ENCODE assay signal across 8 mouse cellular contexts in genomic region chr7:126922624-126923060, GRCm38 (mm10). TPM values are rescaled to one million over a fixed set of nuclear protein-coding genes. Genes with fewer than 3 reads are reported as not detected.
DNase-seq lines count a peak whose midpoint lies in the region; ATAC-seq and TF ChIP-seq lines count a peak whose summit lies in the region.

TSS of gene Tmem219 (minus strand) at chr7:126922917.

- no peak within 1 kb of the TSS for H3K27ac ChIP-seq in CH12.LX (ENCODE audit: insufficient read depth, low read depth)
- peak within 1 kb of the TSS; percentile 41 for H3K27ac ChIP-seq in forebrain, embryonic 15.5 days (replicated peaks)
- H3K27ac ChIP-seq in stomach, embryonic 15.5 days: peak within 1 kb of the TSS; percentile 58

- TF ChIP-seq POLR2A in CH12.LX (IDR thresholded peaks at IDR 0.05; ENCODE audit: low read depth, low read length): no peak

- peaks cover 2 to 4% of the 10 kb centered on the region in 2 experiments; a peak in 2 of 4 replicates for H3K4me1 ChIP-seq in CH12.LX (ENCODE audit: control insufficient read depth in 1 of 2, insufficient read depth in 2 of 2)
- H3K4me1 ChIP-seq in forebrain, embryonic 15.5 days: peaks cover 6% of the 10 kb centered on the region
- peaks cover 9% of the 10 kb centered on the region for H3K4me1 ChIP-seq in stomach, embryonic 15.5 days

- H3K4me2 ChIP-seq in CH12.LX (ENCODE audit: insufficient read depth, low read depth, poor library complexity, severe bottlenecking): no peak within 1 kb of the TSS
- H3K4me2 ChIP-seq in forebrain, embryonic 15.5 days (replicated peaks): 0 out of 2 replicates have a peak within 1 kb of the TSS, but pooled peaks have one; percentile 2
- H3K4me2 ChIP-seq in stomach, embryonic 15.5 days: peak within 1 kb of the TSS; percentile 15; the same call in 1 of the 2 replicates

- TF ChIP-seq CTCF in CH12.LX (conservative IDR thresholded peaks at IDR 0.05 in 1 of 2, IDR thresholded peaks at IDR 0.05 in 1 of 2; ENCODE audit: low read depth in 2 of 2, low read length in 2 of 2): no peak

- no peaks in the 10 kb centered on the region for H3K36me3 ChIP-seq in CH12.LX (replicated peaks in 1 of 2; ENCODE audit: control insufficient read depth in 1 of 2, insufficient read depth in 1 of 2, low read length in 1 of 2)
- no peaks in the 10 kb centered on the region for H3K36me3 ChIP-seq in forebrain, embryonic 15.5 days
- no peaks in the 10 kb centered on the region for H3K36me3 ChIP-seq in stomach, embryonic 15.5 days

- DNase-seq in CH12.LX (ENCODE audit: extremely low read depth): no peak
- peak in 1 of 2 experiments; percentile 45 for DNase-seq in adrenal gland, adult 18-20 months (ENCODE audit: low spot score in 2 of 2)
- DNase-seq in layer of hippocampus, postnatal 25 days (ENCODE audit: extremely low spot score in 1 of 2, low spot score in 1 of 2): no peak
- peak; percentile 69 to 83 for DNase-seq in lung, postnatal 4 days
- no peak for DNase-seq in B cell, adult 2 months

- dilution Hi-C loops in CH12.LX (cut with MboI; ENCODE audit: extremely low pct_ligation_motif_present, extremely low pct_unique_long_range_greater_than_20kb, low sequenced_read_pairs): no loop called here

- no peak for TF ChIP-seq EP300 in CH12.LX (IDR thresholded peaks at IDR 0.05; ENCODE audit: low read length)

- H3K79me2 ChIP-seq in CH12.LX (replicated peaks; ENCODE audit: control insufficient read depth, extremely low read depth, insufficient read depth, poor library complexity, severe bottlenecking): no peaks in the 10 kb centered on the region

- H3K27me3 ChIP-seq in CH12.LX (replicated peaks): no peaks in the 10 kb centered on the region
- H3K27me3 ChIP-seq in forebrain, embryonic 15.5 days: no peaks in the 10 kb centered on the region
- no peaks in the 10 kb centered on the region for H3K27me3 ChIP-seq in stomach, embryonic 15.5 days (replicated peaks)

- H3K4me3 ChIP-seq in CH12.LX (replicated peaks in 1 of 3; ENCODE audit: low read depth in 2 of 3, low read length in 2 of 3, poor library complexity in 1 of 3): no peak within 1 kb of the TSS
- 0 out of 2 replicates have a peak within 1 kb of the TSS, but pooled peaks have one; percentile 1 for H3K4me3 ChIP-seq in forebrain, embryonic 15.5 days
- H3K4me3 ChIP-seq in stomach, embryonic 15.5 days (replicated peaks): no peak within 1 kb of the TSS

- in situ Hi-C loops in CH12.LX (cut with MboI; ENCODE audit: low pct_ligation_motif_present, low pct_unique_long_range_greater_than_20kb, low sequenced_read_pairs): no loop called here

- ATAC-seq in forebrain, embryonic 15.5 days (replicated peaks): 0 out of 2 replicates have a peak, but pooled peaks have one; percentile 41
- ATAC-seq in hematopoietic stem cell, adult 5-6 weeks (replicated peaks in 1 of 2; ENCODE audit: insufficient read depth in 1 of 2, low FRiP score in 2 of 2, low TSS enrichment in 1 of 2, low read depth in 1 of 2, poor library complexity in 2 of 2, severe bottlenecking in 2 of 2): no peak
- peak; percentile 80 for ATAC-seq in stomach, embryonic 15.5 days (ENCODE audit: insufficient read depth, low FRiP score, low read depth)

- H3K9me3 ChIP-seq in CH12.LX (replicated peaks; ENCODE audit: low read length): no peaks in the 10 kb centered on the region
- no peaks in the 10 kb centered on the region for H3K9me3 ChIP-seq in forebrain, embryonic 15.5 days
- H3K9me3 ChIP-seq in stomach, embryonic 15.5 days: no peaks in the 10 kb centered on the region

- no peak within 1 kb of the TSS for H3K9ac ChIP-seq in CH12.LX (ENCODE audit: insufficient read depth, low read depth)
- H3K9ac ChIP-seq in forebrain, embryonic 15.5 days (replicated peaks): no peak within 1 kb of the TSS
- no peak within 1 kb of the TSS for H3K9ac ChIP-seq in stomach, embryonic 15.5 days

- TF ChIP-seq RAD21 in CH12.LX (IDR thresholded peaks at IDR 0.05; ENCODE audit: low read depth, low read length): no peak

- 11% methylated on average over 5 of the region's 5 CpGs for WGBS in forebrain, embryonic 15.5 days
- 27% methylated on average over 5 of the region's 5 CpGs for WGBS in stomach, embryonic 15.5 days

TF ChIP-seq in CH12.LX, 34 proteins besides CTCF, POLR2A, EP300 and RAD21:
- no peak for TF ChIP-seq ELF1 (IDR thresholded peaks at IDR 0.05; ENCODE audit: low read depth, low read length)
- no peak for TF ChIP-seq NRF1 (IDR thresholded peaks at IDR 0.05; ENCODE audit: low read depth, low read length)
- TF ChIP-seq MAFK (IDR thresholded peaks at IDR 0.05; ENCODE audit: insufficient replicate concordance, low read length): no peak
- TF ChIP-seq TCF12 (IDR thresholded peaks at IDR 0.05; ENCODE audit: low read depth, low read length): no peak
- TF ChIP-seq SIN3A (IDR thresholded peaks at IDR 0.05; ENCODE audit: low read length): no peak
- TF ChIP-seq ZKSCAN1 (IDR thresholded peaks at IDR 0.05; ENCODE audit: borderline replicate concordance, low read depth, low read length): no peak
- no peak for TF ChIP-seq RCOR1 (conservative IDR thresholded peaks at IDR 0.05; ENCODE audit: low read depth, low read length)
- TF ChIP-seq CHD2 (IDR thresholded peaks at IDR 0.05; ENCODE audit: low read length): no peak
- TF ChIP-seq JUND (conservative IDR thresholded peaks at IDR 0.05; ENCODE audit: low read depth, low read length): no peak
- no peak for TF ChIP-seq MXI1 (IDR thresholded peaks at IDR 0.05; ENCODE audit: low read depth, low read length)
- TF ChIP-seq SMC3 (IDR thresholded peaks at IDR 0.05; ENCODE audit: low read depth, low read length): no peak
- TF ChIP-seq KAT2A (IDR thresholded peaks at IDR 0.05; ENCODE audit: insufficient replicate concordance, low read length): no peak
- TF ChIP-seq ZMIZ1 (IDR thresholded peaks at IDR 0.05; ENCODE audit: low read depth, low read length): no peak
- TF ChIP-seq NELFE (IDR thresholded peaks at IDR 0.05; ENCODE audit: low read depth, low read length): no peak

RNA-seq across cellular contexts. Expression of gene Tmem219, which starts in this region (rescaled TPM):
- total RNA-seq in CH12.LX (2012; rRNA removed): 39.7 and 43.2 TPM in 2 replicates
- 31.3 and 33.4 TPM in 2 replicates for total RNA-seq in CH12.LX (2014; rRNA removed)
- 37.4 and 39.3 TPM in 2 replicates for polyA plus RNA-seq in CH12.LX (2012; ENCODE audit: insufficient read length, low read depth)
- total RNA-seq in adrenal gland, adult 18-20 months (2021): 10 to 100 TPM; 30.7 to 32.8 TPM
- polyA plus RNA-seq in forebrain, embryonic 15.5 days (2015; fragmentation: Nextera tagmentation; extraction: Ambion mirVana): 36.2 and 38.6 TPM in 2 replicates
- 14.5 and 25.6 TPM in 2 replicates for total RNA-seq in hematopoietic stem cell, adult 5-6 weeks (2017)
- total RNA-seq in layer of hippocampus, postnatal 25 days (2021): 10 to 100 TPM; 20.2 to 25.5 TPM
- 32.0 and 33.4 TPM in 2 replicates for polyA plus RNA-seq in stomach, embryonic 15.5 days (2015; fragmentation: Nextera tagmentation; extraction: Ambion mirVana)

Comparison
In these comparisons a context has a peak if more than half of its experiments do, and no peak if none do; other contexts are left out.
1. DNase-seq: peak in lung, postnatal 4 days (2 of 2); none in CH12.LX (single experiment), layer of hippocampus, postnatal 25 days (0 of 2) and B cell, adult 2 months (0 of 2).
2. ATAC-seq: peak in forebrain, embryonic 15.5 days (single experiment) and stomach, embryonic 15.5 days (single experiment); none in hematopoietic stem cell, adult 5-6 weeks (0 of 2).